Mouse (Mus musculus): Measurements from ENCODE around the gene Arhgef2. TPM values are rescaled to one million over a fixed set of nuclear protein-coding genes. Genes with fewer than 3 reads are reported as not detected.

The Arhgef2 gene
- polyA plus RNA-seq, 1 experiment, result 302 TPM

- peaks cover 12% of the 10 kb centered on the region for H3K36me3 ChIP-seq (replicated peaks; ENCODE audit: low read length)
- no peak for TF ChIP-seq FLI1 (IDR thresholded peaks at IDR 0.05; ENCODE audit: low read length)
- no peak for TF ChIP-seq GATA1 (IDR thresholded peaks at IDR 0.05; ENCODE audit: borderline replicate concordance, low read length)
- peaks cover 81% of the 10 kb centered on the region for H3K4me1 ChIP-seq
- H3K27me3 ChIP-seq (replicated peaks), result no peaks in the 10 kb centered on the region
- peak overlapping the region; percentile 92 for H3K4me3 ChIP-seq (replicated peaks)
- H3K9me3 ChIP-seq, result no peaks in the 10 kb centered on the region
Measured at GRCm38 (mm10) chr3:88607065-88607757, 1.4 kb downstream of the Arhgef2 start.

DNA sequence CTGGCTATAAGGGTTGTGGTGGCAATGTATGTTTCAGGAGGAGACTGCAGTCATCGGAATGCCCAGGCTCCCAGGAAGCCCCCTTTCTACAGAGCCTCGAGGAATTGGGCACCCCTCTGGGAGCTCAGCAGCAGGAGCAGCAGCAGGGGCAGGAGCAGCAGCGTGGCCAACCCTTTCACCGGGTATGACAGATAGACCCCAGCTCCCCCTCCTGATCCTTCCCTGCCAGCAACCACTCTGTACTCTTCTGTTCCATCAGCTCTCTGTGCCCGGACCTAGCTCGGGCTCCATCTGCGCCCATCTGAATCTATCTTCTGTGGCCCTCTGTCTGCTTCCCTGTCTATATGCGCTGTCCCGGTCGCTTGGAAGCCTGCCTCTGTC lies 2.0 kb downstream of the Arhgef2 start:
- peaks cover 15% of the 10 kb centered on the region for H3K36me3 ChIP-seq (replicated peaks; ENCODE audit: low read length)
- H3K9me3 ChIP-seq, result no peaks in the 10 kb centered on the region
- peaks cover 77% of the 10 kb centered on the region for H3K4me1 ChIP-seq
- TF ChIP-seq GATA1 (IDR thresholded peaks at IDR 0.05; ENCODE audit: borderline replicate concordance, low read length) (no peak), FLI1 (IDR thresholded peaks at IDR 0.05; ENCODE audit: low read length) (no peak)
- no peaks in the 10 kb centered on the region for H3K27me3 ChIP-seq (replicated peaks)
- H3K4me3 ChIP-seq (replicated peaks), result peak overlapping the region; percentile 92

- Histone ChIP-seq H3K27me3 (replicated peaks) (no peaks in the 10 kb centered on the region), H3K4me1 (peaks cover 67% of the 10 kb centered on the region), H3K4me3 (replicated peaks) (peak overlapping the region; percentile 66), H3K9me3 (no peaks in the 10 kb centered on the region), H3K36me3 (replicated peaks; ENCODE audit: low read length) (peaks cover 27% of the 10 kb centered on the region)
- TF ChIP-seq FLI1 (IDR thresholded peaks at IDR 0.05; ENCODE audit: low read length) (no peak), GATA1 (IDR thresholded peaks at IDR 0.05; ENCODE audit: borderline replicate concordance, low read length) (no peak)
Measured at GRCm38 (mm10) chr3:88609066-88609465, 3.3 kb downstream of the Arhgef2 start.

GRCm38 (mm10) chr3:88614418-88614817 lies 8.7 kb downstream of the Arhgef2 start:
- H3K9me3 ChIP-seq, result no peaks in the 10 kb centered on the region
- no peak overlapping the region for H3K4me3 ChIP-seq (replicated peaks)
- no peaks in the 10 kb centered on the region for H3K27me3 ChIP-seq (replicated peaks)
- peaks cover 76% of the 10 kb centered on the region for H3K36me3 ChIP-seq (replicated peaks; ENCODE audit: low read length)
- peaks cover 70% of the 10 kb centered on the region for H3K4me1 ChIP-seq
- TF ChIP-seq GATA1 (IDR thresholded peaks at IDR 0.05; ENCODE audit: borderline replicate concordance, low read length) (no peak), FLI1 (IDR thresholded peaks at IDR 0.05; ENCODE audit: low read length) (no peak)

- Histone ChIP-seq H3K27me3 (replicated peaks) (no peaks in the 10 kb centered on the region), H3K4me1 (peaks cover 70% of the 10 kb centered on the region), H3K4me3 (replicated peaks) (no peak overlapping the region), H3K9me3 (no peaks in the 10 kb centered on the region), H3K36me3 (replicated peaks; ENCODE audit: low read length) (peaks cover 76% of the 10 kb centered on the region)
- TF ChIP-seq GATA1 (IDR thresholded peaks at IDR 0.05; ENCODE audit: borderline replicate concordance, low read length) (no peak), FLI1 (IDR thresholded peaks at IDR 0.05; ENCODE audit: low read length) (no peak)
Measured at GRCm38 (mm10) chr3:88615117-88615516, 9.4 kb downstream of the Arhgef2 start.

DNA sequence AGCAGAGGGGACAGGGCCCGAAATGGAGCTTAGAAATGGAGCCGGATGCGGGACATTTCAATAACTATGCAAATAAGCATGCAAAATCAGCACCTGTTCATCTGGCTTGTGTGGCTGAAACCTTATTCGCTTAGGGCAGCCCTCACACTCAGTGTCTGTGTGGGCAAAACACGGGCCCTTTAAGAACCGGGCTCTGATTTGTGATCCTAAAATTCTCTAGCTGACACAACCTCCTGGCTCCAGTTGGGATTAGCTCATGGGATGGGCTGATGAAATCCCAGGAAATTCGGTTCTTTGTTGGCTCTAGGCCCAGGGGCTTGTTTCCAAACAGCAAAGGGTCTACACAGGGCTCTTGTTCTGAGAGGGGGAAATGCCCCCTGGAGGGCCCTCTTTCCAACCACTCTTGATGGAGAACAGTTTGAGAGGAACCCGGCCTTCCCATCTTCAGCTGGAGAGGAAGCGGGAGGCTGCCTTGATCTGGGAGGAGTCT lies 10.2 kb downstream of the Arhgef2 start:
- TF ChIP-seq GATA1 (IDR thresholded peaks at IDR 0.05; ENCODE audit: borderline replicate concordance, low read length) (no peak), FLI1 (IDR thresholded peaks at IDR 0.05; ENCODE audit: low read length) (no peak)
- H3K9me3 ChIP-seq, result no peaks in the 10 kb centered on the region
- peaks cover 72% of the 10 kb centered on the region for H3K36me3 ChIP-seq (replicated peaks; ENCODE audit: low read length)
- no peaks in the 10 kb centered on the region for H3K27me3 ChIP-seq (replicated peaks)
- H3K4me1 ChIP-seq, result peaks cover 72% of the 10 kb centered on the region
- no peak overlapping the region for H3K4me3 ChIP-seq (replicated peaks)

GRCm38 (mm10) chr3:88616951-88617500 lies 11.3 kb downstream of the Arhgef2 start:
- no peaks in the 10 kb centered on the region for H3K27me3 ChIP-seq (replicated peaks)
- TF ChIP-seq GATA1 (IDR thresholded peaks at IDR 0.05; ENCODE audit: borderline replicate concordance, low read length) (no peak), FLI1 (IDR thresholded peaks at IDR 0.05; ENCODE audit: low read length) (no peak)
- no peak overlapping the region for H3K4me3 ChIP-seq (replicated peaks)
- H3K9me3 ChIP-seq, result no peaks in the 10 kb centered on the region
- H3K36me3 ChIP-seq (replicated peaks; ENCODE audit: low read length), result peaks cover 66% of the 10 kb centered on the region
- peaks cover 71% of the 10 kb centered on the region for H3K4me1 ChIP-seq

GRCm38 (mm10) chr3:88618074-88618871 lies 12.5 kb downstream of the Arhgef2 start:
- Histone ChIP-seq H3K4me3 (replicated peaks) (peak overlapping the region; percentile 14), H3K4me1 (peaks cover 74% of the 10 kb centered on the region), H3K9me3 (no peaks in the 10 kb centered on the region), H3K27me3 (replicated peaks) (no peaks in the 10 kb centered on the region), H3K36me3 (replicated peaks; ENCODE audit: low read length) (peaks cover 60% of the 10 kb centered on the region)
- TF ChIP-seq FLI1 (IDR thresholded peaks at IDR 0.05; ENCODE audit: low read length) (no peak), GATA1 (IDR thresholded peaks at IDR 0.05; ENCODE audit: borderline replicate concordance, low read length) (no peak)

- Histone ChIP-seq H3K4me3 (replicated peaks) (peak overlapping the region; percentile 75), H3K4me1 (peaks cover 85% of the 10 kb centered on the region), H3K9me3 (no peaks in the 10 kb centered on the region), H3K27me3 (replicated peaks) (no peaks in the 10 kb centered on the region), H3K36me3 (replicated peaks; ENCODE audit: low read length) (peaks cover 50% of the 10 kb centered on the region)
- TF ChIP-seq GATA1 (IDR thresholded peaks at IDR 0.05; ENCODE audit: borderline replicate concordance, low read length), result no peak
- no peak for TF ChIP-seq FLI1 (IDR thresholded peaks at IDR 0.05; ENCODE audit: low read length)
Measured at GRCm38 (mm10) chr3:88619113-88620097, 13.6 kb downstream of the Arhgef2 start.
